Mouse (Mus musculus): ENCODE measurements around the gene Fadd.

GRCm38 (mm10) chr7:144563456-144564155, 18.7 kb downstream of the Fadd start:
- TF ChIP-seq SIN3A (IDR thresholded peaks at IDR 0.05; ENCODE audit: low read length) = no peak
- no peak for TF ChIP-seq POLR2A (IDR thresholded peaks at IDR 0.05; ENCODE audit: control insufficient read depth in 1 of 2, insufficient read depth in 1 of 2, low read depth in 1 of 2, low read length in 2 of 2, poor library complexity in 1 of 2)
- TF ChIP-seq MAX (IDR thresholded peaks at IDR 0.05; ENCODE audit: low read length) = no peak
- TF ChIP-seq CTCF (IDR thresholded peaks at IDR 0.05 in 2 of 3, conservative IDR thresholded peaks at IDR 0.05 in 1 of 3; ENCODE audit: control insufficient read depth in 1 of 3, insufficient read depth in 1 of 3, low read depth in 2 of 3, low read length in 3 of 3, poor library complexity in 1 of 3, severe bottlenecking in 1 of 3) = no peak
- no peak for TF ChIP-seq NRF1 (IDR thresholded peaks at IDR 0.05; ENCODE audit: insufficient read depth, low read depth, low read length, poor library complexity, severe bottlenecking)
- TF ChIP-seq UBTF (IDR thresholded peaks at IDR 0.05; ENCODE audit: borderline replicate concordance, insufficient read depth, low read depth, low read length) = no peak
- TF ChIP-seq NELFE (IDR thresholded peaks at IDR 0.05; ENCODE audit: low read depth, low read length) = no peak
- no peak for TF ChIP-seq ZC3H11A (IDR thresholded peaks at IDR 0.05; ENCODE audit: low read depth, low read length)
- TF ChIP-seq GATA1 (IDR thresholded peaks at IDR 0.05; ENCODE audit: low read depth, low read length) = no peak
- TF ChIP-seq POLR2AphosphoS5 (IDR thresholded peaks at IDR 0.05; ENCODE audit: borderline replicate concordance, low read depth, low read length) = no peak
